Mouse (Mus musculus): ENCODE data around the gene Znhit6. TPM values are rescaled to one million over a fixed set of nuclear protein-coding genes. Genes with fewer than 3 reads are reported as not detected.

The Znhit6 gene
- polyA plus RNA-seq, 1 experiment = 65.7 TPM

- TF ChIP-seq POLR2A (IDR thresholded peaks at IDR 0.05; ENCODE audit: insufficient read depth, low read length) = no peak
- TF ChIP-seq CTCF (IDR thresholded peaks at IDR 0.05; ENCODE audit: low read depth, low read length) = peak; percentile 33
- no peak for TF ChIP-seq EP300 (IDR thresholded peaks at IDR 0.05; ENCODE audit: insufficient read depth, low read depth, low read length)
- H3K36me3 ChIP-seq (ENCODE audit: control insufficient read depth, insufficient read depth, low read length, poor library complexity, severe bottlenecking) = peaks cover 34% of the 10 kb centered on the region
- H3K4me1 ChIP-seq (ENCODE audit: control insufficient read depth, insufficient read depth, low read length) = no peaks in the 10 kb centered on the region
- no peaks in the 10 kb centered on the region for H3K9me3 ChIP-seq (replicated peaks; ENCODE audit: control insufficient read depth, insufficient read depth, low read length, poor library complexity, severe bottlenecking)
- no peaks in the 10 kb centered on the region for H3K27me3 ChIP-seq (ENCODE audit: control insufficient read depth, insufficient read depth, low read length, poor library complexity, severe bottlenecking)
- no peak overlapping the region for H3K9ac ChIP-seq (ENCODE audit: low read depth, poor library complexity, severe bottlenecking)
- no peak overlapping the region for H3K4me3 ChIP-seq (ENCODE audit: low read depth, low read length)
- H3K27ac ChIP-seq (ENCODE audit: insufficient read depth, low read length) = no peak overlapping the region
Measured at GRCm38 (mm10) chr3:145599059-145599458, 23.1 kb downstream of the Znhit6 start.

DNA sequence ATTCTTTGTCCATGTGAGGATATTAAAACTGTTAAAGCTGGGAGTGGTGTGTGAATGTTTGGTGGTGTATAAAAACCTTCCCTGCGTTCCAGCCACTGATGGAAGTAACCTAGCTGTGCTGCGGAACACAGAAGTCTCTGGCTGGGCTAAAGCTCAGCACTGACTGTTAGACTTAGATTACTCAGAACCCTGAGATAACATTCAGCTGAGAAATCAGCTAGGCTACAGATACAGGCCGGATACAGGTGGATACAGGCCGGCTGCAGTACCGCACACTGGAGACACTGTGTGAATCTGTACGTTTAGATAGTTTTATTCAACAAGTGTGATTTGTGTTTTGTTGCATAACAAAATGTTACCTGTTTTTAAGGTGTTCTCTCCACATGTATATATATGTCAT, 24.8 kb downstream of the Znhit6 start:
- Histone ChIP-seq H3K9ac (ENCODE audit: low read depth, poor library complexity, severe bottlenecking) (no peak overlapping the region), H3K36me3 (ENCODE audit: control insufficient read depth, insufficient read depth, low read length, poor library complexity, severe bottlenecking) (peaks cover 31% of the 10 kb centered on the region), H3K9me3 (replicated peaks; ENCODE audit: control insufficient read depth, insufficient read depth, low read length, poor library complexity, severe bottlenecking) (no peaks in the 10 kb centered on the region), H3K27ac (ENCODE audit: insufficient read depth, low read length) (no peak overlapping the region), H3K27me3 (ENCODE audit: control insufficient read depth, insufficient read depth, low read length, poor library complexity, severe bottlenecking) (no peaks in the 10 kb centered on the region), H3K4me1 (ENCODE audit: control insufficient read depth, insufficient read depth, low read length) (no peaks in the 10 kb centered on the region), H3K4me3 (ENCODE audit: low read depth, low read length) (no peak overlapping the region)
- TF ChIP-seq POLR2A (IDR thresholded peaks at IDR 0.05; ENCODE audit: insufficient read depth, low read length) = no peak
- TF ChIP-seq EP300 (IDR thresholded peaks at IDR 0.05; ENCODE audit: insufficient read depth, low read depth, low read length) = no peak
- no peak for TF ChIP-seq CTCF (IDR thresholded peaks at IDR 0.05; ENCODE audit: low read depth, low read length)

DNA sequence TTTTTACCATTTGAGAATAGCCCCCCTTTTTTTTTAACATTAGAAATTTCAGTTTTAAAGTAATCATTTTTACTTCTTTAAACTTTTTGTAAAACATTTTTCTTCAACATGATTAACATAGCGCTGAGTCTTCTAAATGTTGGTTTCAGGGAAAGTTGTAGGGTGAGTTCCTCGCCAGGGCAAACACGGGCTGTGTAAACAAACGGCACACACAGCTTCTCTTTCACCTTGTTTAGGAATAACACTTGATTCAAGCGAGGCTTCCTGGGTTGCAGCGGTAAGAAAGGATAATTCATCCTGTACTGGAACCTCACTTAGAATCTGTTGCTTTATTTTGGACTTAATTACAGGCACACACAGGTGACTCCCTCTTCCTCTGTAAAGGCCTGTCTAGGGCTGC, 25.3 kb downstream of the Znhit6 start:
- no peaks in the 10 kb centered on the region for H3K4me1 ChIP-seq (ENCODE audit: control insufficient read depth, insufficient read depth, low read length)
- peaks cover 30% of the 10 kb centered on the region for H3K36me3 ChIP-seq (ENCODE audit: control insufficient read depth, insufficient read depth, low read length, poor library complexity, severe bottlenecking)
- no peak for TF ChIP-seq CTCF (IDR thresholded peaks at IDR 0.05; ENCODE audit: low read depth, low read length)
- no peak for TF ChIP-seq EP300 (IDR thresholded peaks at IDR 0.05; ENCODE audit: insufficient read depth, low read depth, low read length)
- no peak for TF ChIP-seq POLR2A (IDR thresholded peaks at IDR 0.05; ENCODE audit: insufficient read depth, low read length)
- no peaks in the 10 kb centered on the region for H3K27me3 ChIP-seq (ENCODE audit: control insufficient read depth, insufficient read depth, low read length, poor library complexity, severe bottlenecking)
- H3K9me3 ChIP-seq (replicated peaks; ENCODE audit: control insufficient read depth, insufficient read depth, low read length, poor library complexity, severe bottlenecking) = no peaks in the 10 kb centered on the region
- no peak overlapping the region for H3K4me3 ChIP-seq (ENCODE audit: low read depth, low read length)
- no peak overlapping the region for H3K27ac ChIP-seq (ENCODE audit: insufficient read depth, low read length)
- no peak overlapping the region for H3K9ac ChIP-seq (ENCODE audit: low read depth, poor library complexity, severe bottlenecking)

DNA sequence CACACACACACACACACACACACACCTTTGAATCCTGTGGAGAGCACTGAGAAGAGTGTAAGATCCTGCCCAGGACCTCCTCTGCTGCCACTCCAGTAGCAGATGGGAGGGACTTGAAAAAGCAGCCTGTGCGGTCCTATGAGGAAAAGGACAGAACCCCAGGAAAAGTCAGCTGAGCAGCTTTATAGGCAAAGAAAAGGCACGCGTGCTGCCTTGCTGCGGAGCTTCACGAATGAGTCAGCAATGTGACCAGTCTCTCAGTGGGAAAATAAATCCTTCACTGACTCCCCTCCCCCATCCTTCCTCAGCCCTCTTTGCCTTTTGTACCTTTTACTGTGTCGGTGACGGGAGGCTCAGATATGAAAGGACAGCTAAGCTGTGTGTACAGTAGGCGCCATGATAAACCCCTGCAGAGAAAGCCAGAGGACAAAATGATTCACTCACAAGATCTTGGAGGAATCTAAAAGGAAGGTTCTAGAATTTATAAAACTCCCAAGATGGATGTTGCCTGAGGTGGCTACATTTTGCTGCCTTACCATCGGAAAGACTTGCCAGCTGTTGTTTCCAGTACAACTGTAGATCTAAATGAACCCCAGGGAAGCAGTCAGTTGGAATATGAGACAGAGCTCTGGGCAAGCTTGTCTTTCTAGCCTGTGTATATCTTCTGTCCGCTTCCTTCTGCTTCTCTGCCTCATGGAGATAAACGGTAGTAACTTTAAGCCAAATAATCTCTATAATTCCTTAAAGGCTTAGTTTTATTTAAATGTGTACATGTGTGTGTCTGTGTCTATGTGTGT, 26.6 kb downstream of the Znhit6 start:
- H3K9ac ChIP-seq (ENCODE audit: low read depth, poor library complexity, severe bottlenecking) = no peak overlapping the region
- H3K4me3 ChIP-seq (ENCODE audit: low read depth, low read length) = no peak overlapping the region
- H3K27me3 ChIP-seq (ENCODE audit: control insufficient read depth, insufficient read depth, low read length, poor library complexity, severe bottlenecking) = no peaks in the 10 kb centered on the region
- H3K9me3 ChIP-seq (replicated peaks; ENCODE audit: control insufficient read depth, insufficient read depth, low read length, poor library complexity, severe bottlenecking) = no peaks in the 10 kb centered on the region
- no peak overlapping the region for H3K27ac ChIP-seq (ENCODE audit: insufficient read depth, low read length)
- no peaks in the 10 kb centered on the region for H3K4me1 ChIP-seq (ENCODE audit: control insufficient read depth, insufficient read depth, low read length)
- peaks cover 32% of the 10 kb centered on the region for H3K36me3 ChIP-seq (ENCODE audit: control insufficient read depth, insufficient read depth, low read length, poor library complexity, severe bottlenecking)
- no peak for TF ChIP-seq CTCF (IDR thresholded peaks at IDR 0.05; ENCODE audit: low read depth, low read length)
- TF ChIP-seq POLR2A (IDR thresholded peaks at IDR 0.05; ENCODE audit: insufficient read depth, low read length) = no peak
- no peak for TF ChIP-seq EP300 (IDR thresholded peaks at IDR 0.05; ENCODE audit: insufficient read depth, low read depth, low read length)

DNA sequence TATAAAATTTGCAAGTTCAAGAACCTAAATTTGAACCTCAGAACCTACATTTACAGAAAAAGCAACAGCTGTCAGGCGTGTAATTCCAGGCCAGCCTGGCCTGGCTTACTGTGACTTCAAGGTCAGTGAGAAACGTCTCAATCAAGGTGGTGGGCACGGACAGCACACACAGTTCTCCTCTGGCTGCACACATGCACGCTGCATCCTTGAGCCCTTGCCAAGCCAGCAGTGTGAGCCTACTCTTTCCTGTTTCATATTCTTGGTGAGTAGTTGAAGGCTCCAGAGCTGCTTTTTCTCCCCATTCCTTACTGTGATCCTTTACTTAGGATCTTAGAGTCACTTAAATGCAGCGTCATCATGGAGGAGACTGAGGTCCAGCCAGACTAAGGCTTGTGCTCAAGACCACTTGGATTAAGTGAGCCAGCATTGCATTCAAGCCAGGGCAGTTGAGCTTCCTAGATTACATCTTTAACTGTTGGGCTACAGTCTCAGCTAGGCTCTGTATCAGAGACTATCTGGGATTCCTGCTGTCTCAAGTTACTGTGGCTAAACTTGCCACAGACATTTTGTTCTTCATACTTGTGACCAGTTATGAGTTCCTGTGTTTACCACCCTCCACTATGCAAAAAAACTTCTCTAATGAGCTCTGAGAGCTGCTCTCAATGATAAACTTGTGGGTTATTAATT, 29.6 kb downstream of the Znhit6 start:
- TF ChIP-seq EP300 (IDR thresholded peaks at IDR 0.05; ENCODE audit: insufficient read depth, low read depth, low read length) (no peak), CTCF (IDR thresholded peaks at IDR 0.05; ENCODE audit: low read depth, low read length) (no peak), POLR2A (IDR thresholded peaks at IDR 0.05; ENCODE audit: insufficient read depth, low read length) (no peak)
- no peaks in the 10 kb centered on the region for H3K27me3 ChIP-seq (ENCODE audit: control insufficient read depth, insufficient read depth, low read length, poor library complexity, severe bottlenecking)
- H3K9ac ChIP-seq (ENCODE audit: low read depth, poor library complexity, severe bottlenecking) = no peak overlapping the region

DNA sequence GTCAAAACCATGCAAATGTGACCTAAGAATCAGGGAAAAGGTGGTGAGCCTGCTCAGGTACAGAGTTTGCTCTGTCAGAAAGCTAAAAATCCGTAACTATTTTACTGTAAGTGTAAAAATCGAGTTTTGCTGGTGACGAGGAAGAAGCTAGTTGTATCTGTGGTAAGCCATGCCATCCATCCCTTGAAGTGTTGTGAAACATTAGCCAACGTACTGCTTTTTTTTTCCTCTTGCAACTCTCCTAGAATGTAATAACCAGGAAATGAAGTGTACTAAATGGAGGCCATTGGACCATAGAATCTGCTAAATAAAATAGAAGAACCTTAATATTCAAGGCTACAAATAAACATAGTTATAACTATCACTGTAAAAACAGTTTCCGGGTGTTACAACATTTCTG, 32.3 kb downstream of the Znhit6 start:
- Histone ChIP-seq H3K4me3 (ENCODE audit: low read depth, low read length) (no peak overlapping the region), H3K27ac (ENCODE audit: insufficient read depth, low read length) (no peak overlapping the region), H3K36me3 (ENCODE audit: control insufficient read depth, insufficient read depth, low read length, poor library complexity, severe bottlenecking) (peaks cover 16% of the 10 kb centered on the region), H3K27me3 (ENCODE audit: control insufficient read depth, insufficient read depth, low read length, poor library complexity, severe bottlenecking) (no peaks in the 10 kb centered on the region), H3K9me3 (replicated peaks; ENCODE audit: control insufficient read depth, insufficient read depth, low read length, poor library complexity, severe bottlenecking) (no peaks in the 10 kb centered on the region), H3K4me1 (ENCODE audit: control insufficient read depth, insufficient read depth, low read length) (no peaks in the 10 kb centered on the region), H3K9ac (ENCODE audit: low read depth, poor library complexity, severe bottlenecking) (no peak overlapping the region)
- TF ChIP-seq CTCF (IDR thresholded peaks at IDR 0.05; ENCODE audit: low read depth, low read length) = no peak
- no peak for TF ChIP-seq EP300 (IDR thresholded peaks at IDR 0.05; ENCODE audit: insufficient read depth, low read depth, low read length)
- TF ChIP-seq POLR2A (IDR thresholded peaks at IDR 0.05; ENCODE audit: insufficient read depth, low read length) = no peak

More for the DNA sequence above, 29.6 kb downstream of the Znhit6 start:
- no peaks in the 10 kb centered on the region for H3K4me1 ChIP-seq (ENCODE audit: control insufficient read depth, insufficient read depth, low read length)
- no peaks in the 10 kb centered on the region for H3K9me3 ChIP-seq (replicated peaks; ENCODE audit: control insufficient read depth, insufficient read depth, low read length, poor library complexity, severe bottlenecking)
- H3K36me3 ChIP-seq (ENCODE audit: control insufficient read depth, insufficient read depth, low read length, poor library complexity, severe bottlenecking) = peaks cover 23% of the 10 kb centered on the region
- H3K27ac ChIP-seq (ENCODE audit: insufficient read depth, low read length) = no peak overlapping the region
- no peak overlapping the region for H3K4me3 ChIP-seq (ENCODE audit: low read depth, low read length)
